Mouse (Mus musculus) MEL (cell line): Measurements from ENCODE around the gene Spats1. TPM values are rescaled to one million over a fixed set of nuclear protein-coding genes. Genes with fewer than 3 reads are reported as not detected.

ENCODE experiments used
- DNase-seq: peaks from one replicate; pipeline ENCODE4 v3.0.0; 2011; ENCODE audit warnings: low read depth, low spot score
- H3K27ac ChIP-seq: 2 replicates; pipeline ENCODE4 v1.5.1; 2012; ENCODE audit warnings: low read depth, mild to moderate bottlenecking, control low read depth, low read length, moderate library complexity; ENCODE audit not compliant: control insufficient read depth
- H3K27me3 ChIP-seq, 2 experiments: fragments of 150-350 bp in 1 of 2; sonication (generic) in 1 of 2; 2 replicates each; pipeline ENCODE4 v1.6.1; 2012; ENCODE audit warnings: low read length in 2 of 2, mild to moderate bottlenecking in 2 of 2, improper control_type of control experiment in 1 of 2, moderate library complexity in 1 of 2; ENCODE audit not compliant: insufficient read depth in 2 of 2, control insufficient read depth in 1 of 2
- H3K36me3 ChIP-seq, 2 experiments: 2 replicates each; pipeline ENCODE4 v1.6.1; 2012 to 2014; ENCODE audit warnings: low read length in 2 of 2, improper control_type of control experiment in 1 of 2, inconsistent platforms in 1 of 2, mild to moderate bottlenecking in 1 of 2; ENCODE audit not compliant: insufficient read depth in 2 of 2, control insufficient read depth in 1 of 2
- H3K4me1 ChIP-seq, 2 experiments: fragments of 150-350 bp in 1 of 2; sonication (generic) in 1 of 2; 2 replicates each; pipeline ENCODE4 v1.6.1; 2012; ENCODE audit warnings: low read length in 2 of 2, improper control_type of control experiment in 1 of 2, mild to moderate bottlenecking in 1 of 2; ENCODE audit not compliant: insufficient read depth in 2 of 2, control insufficient read depth in 1 of 2
- H3K4me3 ChIP-seq, 2 experiments: fragments of 150-350 bp in 1 of 2; sonication (generic) in 1 of 2; 2 replicates each; pipeline ENCODE4 v1.5.1; 2012; ENCODE audit warnings: low read depth in 2 of 2, low read length in 2 of 2, mild to moderate bottlenecking in 2 of 2, moderate library complexity in 2 of 2, control low read depth in 1 of 2, improper control_type of control experiment in 1 of 2; ENCODE audit not compliant: control insufficient read depth in 1 of 2, insufficient read depth in 1 of 2
- H3K79me2 ChIP-seq: 2 replicates; pipeline ENCODE4 v1.6.1; 2012; ENCODE audit warnings: mild to moderate bottlenecking, low read length, moderate library complexity; ENCODE audit not compliant: control insufficient read depth, poor library complexity, insufficient read depth
- H3K9ac ChIP-seq: 2 replicates; pipeline ENCODE4 v1.6.1; 2012; ENCODE audit warnings: low read depth, mild to moderate bottlenecking, control low read depth, low read length, moderate library complexity; ENCODE audit not compliant: control insufficient read depth, poor library complexity, severe bottlenecking
- H3K9me3 ChIP-seq: fragments of 150-350 bp; sonication (generic); replicated peaks from 2 replicates; pipeline ENCODE4 v1.6.1; 2012; ENCODE audit warnings: mild to moderate bottlenecking, low read length, improper control_type of control experiment, moderate library complexity; ENCODE audit not compliant: insufficient read depth
- CHD1 ChIP-seq: IDR thresholded peaks from 2 replicates; pipeline ENCODE4 v1.6.1; 2012; ENCODE audit warnings: low read depth, mild to moderate bottlenecking, inconsistent platforms, low read length, improper control_type of control experiment
- CTCF ChIP-seq, 3 experiments: IDR thresholded peaks in 2 of 3; conservative IDR thresholded peaks in 1 of 3; 2 replicates each; pipeline ENCODE4 v1.5.1; 2011 to 2012; ENCODE audit warnings: low read length in 3 of 3, low read depth in 2 of 3, mild to moderate bottlenecking in 2 of 3, improper control_type of control experiment in 1 of 3, inconsistent platforms in 1 of 3, mixed read lengths in 1 of 3, moderate library complexity in 1 of 3; ENCODE audit not compliant: control insufficient read depth in 1 of 3, insufficient read depth in 1 of 3, poor library complexity in 1 of 3, severe bottlenecking in 1 of 3
- E2F4 ChIP-seq: IDR thresholded peaks from 2 replicates; pipeline ENCODE4 v1.6.1; 2011; ENCODE audit warnings: low read depth, low read length, improper control_type of control experiment, borderline replicate concordance
- ELF1 ChIP-seq: IDR thresholded peaks from 2 replicates; pipeline ENCODE4 v1.6.1; 2014; ENCODE audit warnings: low read depth, mild to moderate bottlenecking, inconsistent platforms, low read length, improper control_type of control experiment, moderate library complexity
- ETS1 ChIP-seq: IDR thresholded peaks from 2 replicates; pipeline ENCODE4 v1.6.1; 2012; ENCODE audit warnings: low read depth, mild to moderate bottlenecking, inconsistent platforms, low read length, improper control_type of control experiment, moderate library complexity
- GATA1 ChIP-seq: IDR thresholded peaks from 2 replicates; pipeline ENCODE4 v1.6.1; 2011; ENCODE audit warnings: low read depth, low read length, improper control_type of control experiment
- HCFC1 ChIP-seq: IDR thresholded peaks from 2 replicates; pipeline ENCODE4 v1.6.1; 2012; ENCODE audit warnings: low read depth, mild to moderate bottlenecking, inconsistent platforms, low read length, improper control_type of control experiment, moderate library complexity
- JUND ChIP-seq: IDR thresholded peaks from 2 replicates; pipeline ENCODE4 v1.6.1; 2011; ENCODE audit warnings: low read depth, mild to moderate bottlenecking, improper control_type of control experiment, low read length
- KAT2A ChIP-seq: conservative IDR thresholded peaks from 2 replicates; pipeline ENCODE4 v1.6.1; 2012; ENCODE audit warnings: low read depth, low read length, improper control_type of control experiment, inconsistent platforms
- MAX ChIP-seq: IDR thresholded peaks from 2 replicates; pipeline ENCODE4 v1.6.1; 2011; ENCODE audit warnings: low read length, improper control_type of control experiment
- MEF2A ChIP-seq: IDR thresholded peaks from 2 replicates; pipeline ENCODE4 v1.6.1; 2014; ENCODE audit warnings: low read depth, mild to moderate bottlenecking, inconsistent platforms, low read length, improper control_type of control experiment; ENCODE audit not compliant: poor library complexity, insufficient replicate concordance, severe bottlenecking; ENCODE audit errors: extremely low read depth
- MXI1 ChIP-seq: IDR thresholded peaks from 2 replicates; pipeline ENCODE4 v1.6.1; 2011; ENCODE audit warnings: mild to moderate bottlenecking, low read depth, low read length, improper control_type of control experiment
- MYB ChIP-seq: IDR thresholded peaks from 2 replicates; pipeline ENCODE4 v1.6.1; 2011; ENCODE audit warnings: mild to moderate bottlenecking, low read depth, low read length, improper control_type of control experiment
- NELFE ChIP-seq: IDR thresholded peaks from 2 replicates; pipeline ENCODE4 v1.6.1; 2011; ENCODE audit warnings: low read depth, low read length, improper control_type of control experiment
- NRF1 ChIP-seq: IDR thresholded peaks from 2 replicates; pipeline ENCODE4 v1.6.1; 2014; ENCODE audit warnings: low read depth, mild to moderate bottlenecking, inconsistent platforms, low read length, improper control_type of control experiment, moderate library complexity; ENCODE audit not compliant: poor library complexity, insufficient read depth, severe bottlenecking
- POLR2A ChIP-seq, 2 experiments: IDR thresholded peaks; 2 replicates each; pipeline ENCODE4 v1.6.1; 2011 to 2012; ENCODE audit warnings: low read length in 2 of 2, mild to moderate bottlenecking in 2 of 2, control low read depth in 1 of 2, improper control_type of control experiment in 1 of 2, low read depth in 1 of 2, moderate library complexity in 1 of 2; ENCODE audit not compliant: control insufficient read depth in 1 of 2, insufficient read depth in 1 of 2, poor library complexity in 1 of 2
- POLR2AphosphoS2 ChIP-seq: IDR thresholded peaks from 2 replicates; pipeline ENCODE4 v1.6.1; 2011; ENCODE audit warnings: low read length, improper control_type of control experiment
- POLR2AphosphoS5 ChIP-seq: IDR thresholded peaks from 2 replicates; pipeline ENCODE4 v1.6.1; 2012; ENCODE audit warnings: low read depth, borderline replicate concordance, mild to moderate bottlenecking, inconsistent platforms, low read length, moderate library complexity, mixed read lengths
- RAD21 ChIP-seq: IDR thresholded peaks from 2 replicates; pipeline ENCODE4 v1.6.1; 2011; ENCODE audit warnings: mild to moderate bottlenecking, low read depth, low read length, improper control_type of control experiment
- RCOR1 ChIP-seq: IDR thresholded peaks from 2 replicates; pipeline ENCODE4 v1.6.1; 2012; ENCODE audit warnings: low read depth, mild to moderate bottlenecking, inconsistent platforms, low read length, improper control_type of control experiment
- SIN3A ChIP-seq: IDR thresholded peaks from 2 replicates; pipeline ENCODE4 v1.6.1; 2012; ENCODE audit warnings: low read length, improper control_type of control experiment, inconsistent platforms
- TBP ChIP-seq: IDR thresholded peaks from 2 replicates; pipeline ENCODE4 v1.8.0; 2011; ENCODE audit warnings: low read depth, low read length, improper control_type of control experiment
- TCF12 ChIP-seq: IDR thresholded peaks from 2 replicates; pipeline ENCODE4 v1.6.1; 2014; ENCODE audit warnings: low read depth, mild to moderate bottlenecking, inconsistent platforms, low read length, improper control_type of control experiment, moderate library complexity
- UBTF ChIP-seq: IDR thresholded peaks from 2 replicates; pipeline ENCODE4 v1.6.1; 2012; ENCODE audit warnings: low read depth, mild to moderate bottlenecking, inconsistent platforms, low read length, improper control_type of control experiment, moderate library complexity, borderline replicate concordance; ENCODE audit not compliant: insufficient read depth
- USF2 ChIP-seq, 2 experiments: IDR thresholded peaks; 2 replicates each; pipeline ENCODE4 v1.6.1; 2011 to 2012; ENCODE audit warnings: improper control_type of control experiment in 2 of 2, low read length in 2 of 2, borderline replicate concordance in 1 of 2, inconsistent platforms in 1 of 2, low read depth in 1 of 2, mild to moderate bottlenecking in 1 of 2; ENCODE audit not compliant: insufficient read depth in 1 of 2
- ZKSCAN1 ChIP-seq: IDR thresholded peaks from 2 replicates; pipeline ENCODE4 v1.6.1; 2012; ENCODE audit warnings: low read depth, mild to moderate bottlenecking, inconsistent platforms, low read length, improper control_type of control experiment, moderate library complexity
- ZMIZ1 ChIP-seq: IDR thresholded peaks from 2 replicates; pipeline ENCODE4 v1.6.1; 2012; ENCODE audit warnings: low read depth, mild to moderate bottlenecking, inconsistent platforms, low read length, improper control_type of control experiment, moderate library complexity
- polyA plus RNA-seq, 2 experiments: library from polyadenylated mRNA; stranded (reverse) in 1 of 2; unstranded in 1 of 2; fragments of >175 nt in 1 of 2; fragments of >200 nt in 1 of 2; gene quantifications; 2 replicates each; pipeline versions ENCODE4 v1.2.1 to v1.2.4; 2012; ENCODE audit warnings: low replicate concordance in 2 of 2, low read depth in 1 of 2; ENCODE audit not compliant: insufficient read length in 2 of 2, insufficient read depth in 1 of 2, missing spikeins in 1 of 2
- total RNA-seq: library from RNA; depleted of rRNA; stranded (reverse); fragments of 300-350 nt; gene quantifications from 2 replicates; pipeline ENCODE4 v1.2.3, GENCODE M21; 2012; rRNA removed

The Spats1 gene
- 1.4 and 1.5 TPM in 2 replicates for total RNA-seq
- polyA plus RNA-seq: 100 to 1,000 TPM in 1 of 2 experiments, 1 to 10 TPM in 1; 2.5 to 149 TPM

DNA sequence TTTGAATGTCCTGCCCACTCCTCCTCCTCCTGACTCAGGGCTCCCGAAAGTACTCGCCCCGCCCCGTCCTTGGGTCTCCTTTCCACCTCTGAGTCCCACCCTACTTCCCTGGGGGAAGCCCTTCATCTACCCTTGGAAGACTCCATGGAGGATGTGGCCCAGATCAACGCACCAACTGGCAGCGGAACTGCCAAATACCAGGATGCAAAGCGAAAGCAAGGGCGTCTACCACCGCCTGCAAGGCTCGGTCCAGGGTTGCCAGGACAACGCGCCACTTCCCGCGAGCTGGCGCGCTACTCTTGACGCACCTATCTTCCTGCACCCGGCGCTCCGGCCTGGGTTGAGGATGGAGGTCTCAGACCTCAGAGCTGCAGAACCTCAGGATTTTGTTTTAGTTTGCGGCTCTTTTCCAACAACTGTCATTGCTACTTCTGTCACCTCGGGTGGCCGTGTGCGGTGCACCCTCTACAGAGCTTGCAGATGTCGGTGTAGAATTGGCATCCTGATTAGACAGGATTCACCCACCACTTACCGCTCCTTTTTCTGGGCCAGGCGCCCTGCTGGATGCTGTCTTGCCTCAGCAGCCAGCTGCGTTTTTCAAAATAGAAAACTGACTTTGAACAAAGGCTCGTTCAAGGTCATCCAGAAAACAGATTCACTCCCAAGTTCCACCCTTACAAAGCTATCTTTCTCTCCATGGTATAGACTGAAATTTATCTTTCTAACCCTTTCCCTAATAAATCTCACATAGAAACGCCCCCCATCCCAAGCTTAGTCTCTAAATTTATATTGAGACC is at the start of gene Spats1:
Gene Spats1 (minus strand): TSS at position 747 of the 797 bp plus-strand sequence.
- no peaks in the 10 kb centered on the region; the same call in 1 of the 2 replicates for H3K79me2 ChIP-seq
- peak within 1 kb of the TSS; percentile 22; the same call in 1 of the 2 replicates for H3K27ac ChIP-seq
- H3K9me3 ChIP-seq: no peaks in the 10 kb centered on the region
- peak; percentile 89 for DNase-seq
- H3K4me3 ChIP-seq: peak within 1 kb of the TSS; percentile 63 to 73
- no peaks in the 10 kb centered on the region for H3K27me3 ChIP-seq
- TF ChIP-seq POLR2A (IDR thresholded peaks at IDR 0.05; ENCODE audit: control insufficient read depth in 1 of 2, insufficient read depth in 1 of 2, low read depth in 1 of 2, low read length in 2 of 2, poor library complexity in 1 of 2): peak in 1 of 2 experiments; percentile 54; a peak in 2 of 4 replicates
- TF ChIP-seq CHD1: no peak
- TF ChIP-seq TCF12: no peak
- no peak for TF ChIP-seq ZMIZ1
- TF ChIP-seq E2F4: 0 out of 2 replicates have a peak, but pooled peaks have one; percentile 32
- TF ChIP-seq RCOR1: no peak
- no peak for TF ChIP-seq NRF1
- TF ChIP-seq MYB: no peak
- no peak for TF ChIP-seq USF2 (IDR thresholded peaks at IDR 0.05; ENCODE audit: borderline replicate concordance in 1 of 2, insufficient read depth in 1 of 2, low read depth in 1 of 2, low read length in 2 of 2)
- TF ChIP-seq ELF1: peak; percentile 67
- TF ChIP-seq HCFC1: peak; percentile 58; the same call in 1 of the 2 replicates
- no peak for TF ChIP-seq POLR2AphosphoS2
- no peak for TF ChIP-seq CTCF (IDR thresholded peaks at IDR 0.05 in 2 of 3, conservative IDR thresholded peaks at IDR 0.05 in 1 of 3; ENCODE audit: control insufficient read depth in 1 of 3, insufficient read depth in 1 of 3, low read depth in 2 of 3, low read length in 3 of 3, poor library complexity in 1 of 3, severe bottlenecking in 1 of 3)
- TF ChIP-seq NELFE: peak; percentile 56
- 0 out of 2 replicates have a peak, but pooled peaks have one; percentile 18 for TF ChIP-seq TBP
- no peak for TF ChIP-seq MAX
- TF ChIP-seq KAT2A: no peak
- TF ChIP-seq POLR2AphosphoS5: no peak
- no peak for TF ChIP-seq JUND
- peak; percentile 67; the same call in 1 of the 2 replicates for TF ChIP-seq SIN3A
- TF ChIP-seq ZKSCAN1: no peak
- TF ChIP-seq RAD21: no peak
- TF ChIP-seq GATA1: no peak
- TF ChIP-seq UBTF: no peak
- no peak for TF ChIP-seq MEF2A
- no peak for TF ChIP-seq ETS1
- TF ChIP-seq MXI1: peak; percentile 64
- H3K9ac ChIP-seq: peak within 1 kb of the TSS; percentile 66
- H3K4me1 ChIP-seq: peaks cover 0 to 17% of the 10 kb centered on the region in 2 experiments; a peak in 1 of 4 replicates
- H3K36me3 ChIP-seq: peaks cover 0 to 11% of the 10 kb centered on the region in 2 experiments; a peak in 2 of 4 replicates
